Mouse (Mus musculus) forebrain, embryonic 15.5 days (tissue): ENCODE measurements around the gene Carmil1. TPM values are rescaled to one million over a fixed set of nuclear protein-coding genes. Genes with fewer than 3 reads are reported as not detected.
A peak's percentile ranks its signal among the peaks of the same experiment; 100 is the strongest.
"Not testable (repeated sequence)": the region's sequence is repeated elsewhere in the genome, so short reads cannot be mapped to it uniquely, and the experiment has no call there.

Experiments
- ATAC-seq: fragments of 200-750 bp; cut with Nextera tagmentation; replicated peaks from 2 replicates; pipeline ENCODE4 v1.8.0; 2017; ENCODE audit warnings: mild to moderate bottlenecking, moderate TSS enrichment, moderate library complexity
- H3K27ac ChIP-seq: fragments of 300-500 bp; sonication (generic); replicated peaks from 2 replicates; pipeline ENCODE4 v1.5.1; 2015; ENCODE audit warnings: mild to moderate bottlenecking, inconsistent platforms
- H3K27me3 ChIP-seq: fragments of 300-500 bp; sonication (generic); 2 replicates; pipeline ENCODE4 v1.6.1; 2015; ENCODE audit warnings: inconsistent platforms
- H3K36me3 ChIP-seq: fragments of 300-500 bp; sonication (generic); 2 replicates; pipeline ENCODE4 v1.6.1; 2015; ENCODE audit warnings: mild to moderate bottlenecking, inconsistent platforms
- H3K4me1 ChIP-seq: fragments of 300-500 bp; sonication (generic); 2 replicates; pipeline ENCODE4 v1.6.1; 2015; ENCODE audit warnings: inconsistent platforms
- H3K4me2 ChIP-seq: fragments of 300-500 bp; sonication (generic); replicated peaks from 2 replicates; pipeline ENCODE4 v1.6.1; 2015; ENCODE audit warnings: mild to moderate bottlenecking, inconsistent platforms
- H3K4me3 ChIP-seq: fragments of 300-500 bp; sonication (generic); 2 replicates; pipeline ENCODE4 v1.5.1; 2015; ENCODE audit warnings: mild to moderate bottlenecking, inconsistent platforms
- H3K9ac ChIP-seq: fragments of 300-500 bp; sonication (generic); replicated peaks from 2 replicates; pipeline ENCODE4 v1.6.1; 2015; ENCODE audit warnings: mild to moderate bottlenecking, inconsistent platforms
- H3K9me3 ChIP-seq: fragments of 300-500 bp; sonication (generic); 2 replicates; pipeline ENCODE4 v1.6.1; 2016; ENCODE audit warnings: inconsistent platforms
- WGBS: fragments of 180-500 bp; shearing (Covaris S2); methylation state at CpG from one replicate; pipeline ENCODE4 v1.1.7; 2015; ENCODE audit warnings: mixed read lengths; 5-methylcytosine and 5-hydroxymethylcytosine counted together
- polyA plus RNA-seq: library from polyadenylated mRNA; unstranded; fragments of >200 nt; fragmentation: Nextera tagmentation; extraction: Ambion mirVana; gene quantifications from 2 replicates; pipeline ENCODE4 v1.2.1, GENCODE M21; 2015

Gene Carmil1
- polyA plus RNA-seq, 1 experiment from 2014 or later = 39.6 TPM

GRCm38 (mm10) chr13:24105340-24105669 lies 175.3 kb downstream of the Carmil1 start:
- H3K27me3 ChIP-seq = no peaks in the 10 kb centered on the region
- no peaks in the 10 kb centered on the region for H3K36me3 ChIP-seq
- no peak overlapping the region for H3K4me2 ChIP-seq
- H3K9me3 ChIP-seq = no peaks in the 10 kb centered on the region
- no peak for ATAC-seq
- no peak overlapping the region for H3K9ac ChIP-seq
- H3K4me1 ChIP-seq = peaks cover 39% of the 10 kb centered on the region
- H3K4me3 ChIP-seq = no peak overlapping the region
- H3K27ac ChIP-seq = peak overlapping the region; percentile 44
- 74% methylated on average over 1 of the region's 1 CpGs for WGBS

- not testable (repeated sequence) for ATAC-seq
- 67% methylated on average over 8 of the region's 9 CpGs for WGBS
Measured at GRCm38 (mm10) chr13:24104611-24105339, 175.8 kb downstream of the Carmil1 start.

GRCm38 (mm10) chr13:24104016-24104415 lies 176.6 kb downstream of the Carmil1 start:
- no peaks in the 10 kb centered on the region for H3K9me3 ChIP-seq
- H3K27me3 ChIP-seq = no peaks in the 10 kb centered on the region
- 86% methylated on average over 4 of the region's 4 CpGs for WGBS
- H3K36me3 ChIP-seq = no peaks in the 10 kb centered on the region
- no peak overlapping the region for H3K4me2 ChIP-seq
- ATAC-seq = no peak
- peaks cover 35% of the 10 kb centered on the region for H3K4me1 ChIP-seq
- no peak overlapping the region for H3K4me3 ChIP-seq
- no peak overlapping the region for H3K9ac ChIP-seq
- H3K27ac ChIP-seq = no peak overlapping the region

More at GRCm38 (mm10) chr13:24104611-24105339, 175.8 kb downstream of the Carmil1 start:
- not testable (repeated sequence) for H3K27me3 ChIP-seq, H3K36me3 ChIP-seq, H3K4me2 ChIP-seq, H3K4me3 ChIP-seq, H3K9me3 ChIP-seq, H3K9ac ChIP-seq
- H3K27ac ChIP-seq = peak overlapping the region; percentile 44
- peaks cover 35% of the 10 kb centered on the region for H3K4me1 ChIP-seq

- no peak overlapping the region for H3K4me3 ChIP-seq
- WGBS = 96% methylated on average over 2 of the region's 2 CpGs
- H3K27ac ChIP-seq = no peak overlapping the region
- H3K27me3 ChIP-seq = no peaks in the 10 kb centered on the region
- H3K36me3 ChIP-seq = no peaks in the 10 kb centered on the region
- H3K4me1 ChIP-seq = peaks cover 30% of the 10 kb centered on the region
- no peaks in the 10 kb centered on the region for H3K9me3 ChIP-seq
- no peak for ATAC-seq
- H3K9ac ChIP-seq = no peak overlapping the region
- no peak overlapping the region for H3K4me2 ChIP-seq
Measured at GRCm38 (mm10) chr13:24103152-24103551, 177.4 kb downstream of the Carmil1 start.

- ATAC-seq = peak; percentile 60
- Histone ChIP-seq H3K4me2 (0 out of 2 replicates have a peak overlapping the region, but pooled peaks have one; percentile 9), H3K4me3 (no peak overlapping the region), H3K36me3 (no peaks in the 10 kb centered on the region), H3K27me3 (no peaks in the 10 kb centered on the region), H3K9me3 (no peaks in the 10 kb centered on the region), H3K27ac (peak overlapping the region; percentile 72), H3K9ac (no peak overlapping the region), H3K4me1 (peaks cover 29% of the 10 kb centered on the region)
- 60% methylated on average over 4 of the region's 4 CpGs for WGBS
Measured at GRCm38 (mm10) chr13:24102256-24102655, 178.3 kb downstream of the Carmil1 start.

- 0 out of 2 replicates have a peak, but pooled peaks have one; percentile 35 for ATAC-seq
Measured at GRCm38 (mm10) chr13:24101157-24102130, 179.2 kb downstream of the Carmil1 start.

GRCm38 (mm10) chr13:24100516-24101094 lies 180.0 kb downstream of the Carmil1 start:
- H3K4me3 ChIP-seq = no peak overlapping the region
- no peaks in the 10 kb centered on the region for H3K36me3 ChIP-seq
- no peak for ATAC-seq
- H3K27ac ChIP-seq = 0 out of 2 replicates have a peak overlapping the region, but pooled peaks have one; percentile 43
- no peak overlapping the region for H3K9ac ChIP-seq
- peaks cover 24% of the 10 kb centered on the region for H3K4me1 ChIP-seq
- H3K9me3 ChIP-seq = no peaks in the 10 kb centered on the region
- no peaks in the 10 kb centered on the region for H3K27me3 ChIP-seq
- WGBS = 83% methylated on average over 11 of the region's 11 CpGs
- H3K4me2 ChIP-seq = no peak overlapping the region

More at GRCm38 (mm10) chr13:24101157-24102130, 179.2 kb downstream of the Carmil1 start:
- H3K4me3 ChIP-seq = no peak overlapping the region
- no peaks in the 10 kb centered on the region for H3K36me3 ChIP-seq
- no peaks in the 10 kb centered on the region for H3K9me3 ChIP-seq
- peaks cover 31% of the 10 kb centered on the region for H3K4me1 ChIP-seq
- H3K9ac ChIP-seq = no peak overlapping the region
- H3K4me2 ChIP-seq = 0 out of 2 replicates have a peak overlapping the region, but pooled peaks have one; percentile 9
- H3K27me3 ChIP-seq = no peaks in the 10 kb centered on the region
- 38% methylated on average over 11 of the region's 11 CpGs for WGBS
- peak overlapping the region; percentile 72 for H3K27ac ChIP-seq

- Histone ChIP-seq H3K4me2 (no peak overlapping the region), H3K4me1 (peaks cover 11% of the 10 kb centered on the region), H3K27me3 (no peaks in the 10 kb centered on the region), H3K27ac (no peak overlapping the region), H3K4me3 (no peak overlapping the region), H3K9ac (no peak overlapping the region), H3K9me3 (no peaks in the 10 kb centered on the region), H3K36me3 (no peaks in the 10 kb centered on the region)
- ATAC-seq = no peak
- 65% methylated on average over 6 of the region's 6 CpGs for WGBS
Measured at GRCm38 (mm10) chr13:24096573-24096972, 184.0 kb downstream of the Carmil1 start.

- H3K4me1 ChIP-seq = 0 out of 2 replicates have a peak, but pooled peaks cover 4% of the 10 kb centered on the region
- ATAC-seq = no peak
Measured at GRCm38 (mm10) chr13:24094825-24095547, 185.6 kb downstream of the Carmil1 start.

GRCm38 (mm10) chr13:24093108-24093507 lies 187.5 kb downstream of the Carmil1 start:
- no peak overlapping the region for H3K4me2 ChIP-seq
- WGBS = 90% methylated on average over 3 of the region's 3 CpGs
- no peak overlapping the region for H3K9ac ChIP-seq
- H3K4me1 ChIP-seq = 0 out of 2 replicates have a peak, but pooled peaks cover 4% of the 10 kb centered on the region
- no peak for ATAC-seq
- H3K4me3 ChIP-seq = no peak overlapping the region
- no peak overlapping the region for H3K27ac ChIP-seq
- H3K36me3 ChIP-seq = no peaks in the 10 kb centered on the region
- no peaks in the 10 kb centered on the region for H3K27me3 ChIP-seq
- H3K9me3 ChIP-seq = no peaks in the 10 kb centered on the region

More at GRCm38 (mm10) chr13:24094825-24095547, 185.6 kb downstream of the Carmil1 start:
- no peak overlapping the region for H3K27ac ChIP-seq
- H3K27me3 ChIP-seq = no peaks in the 10 kb centered on the region
- H3K4me2 ChIP-seq = no peak overlapping the region
- no peak overlapping the region for H3K4me3 ChIP-seq
- H3K36me3 ChIP-seq = no peaks in the 10 kb centered on the region
- no peaks in the 10 kb centered on the region for H3K9me3 ChIP-seq
- H3K9ac ChIP-seq = no peak overlapping the region
- 89% methylated on average over 6 of the region's 6 CpGs for WGBS

- Histone ChIP-seq H3K4me1 (0 out of 2 replicates have a peak, but pooled peaks cover 4% of the 10 kb centered on the region), H3K4me2 (no peak overlapping the region), H3K27me3 (no peaks in the 10 kb centered on the region), H3K27ac (no peak overlapping the region), H3K9me3 (no peaks in the 10 kb centered on the region), H3K36me3 (no peaks in the 10 kb centered on the region), H3K4me3 (no peak overlapping the region), H3K9ac (no peak overlapping the region)
- 92% methylated on average over 5 of the region's 5 CpGs for WGBS
- ATAC-seq = no peak
Measured at GRCm38 (mm10) chr13:24092073-24092472, 188.5 kb downstream of the Carmil1 start.
